ENCODE assay signal across 21 mouse cellular contexts in the genomic region with DNA sequence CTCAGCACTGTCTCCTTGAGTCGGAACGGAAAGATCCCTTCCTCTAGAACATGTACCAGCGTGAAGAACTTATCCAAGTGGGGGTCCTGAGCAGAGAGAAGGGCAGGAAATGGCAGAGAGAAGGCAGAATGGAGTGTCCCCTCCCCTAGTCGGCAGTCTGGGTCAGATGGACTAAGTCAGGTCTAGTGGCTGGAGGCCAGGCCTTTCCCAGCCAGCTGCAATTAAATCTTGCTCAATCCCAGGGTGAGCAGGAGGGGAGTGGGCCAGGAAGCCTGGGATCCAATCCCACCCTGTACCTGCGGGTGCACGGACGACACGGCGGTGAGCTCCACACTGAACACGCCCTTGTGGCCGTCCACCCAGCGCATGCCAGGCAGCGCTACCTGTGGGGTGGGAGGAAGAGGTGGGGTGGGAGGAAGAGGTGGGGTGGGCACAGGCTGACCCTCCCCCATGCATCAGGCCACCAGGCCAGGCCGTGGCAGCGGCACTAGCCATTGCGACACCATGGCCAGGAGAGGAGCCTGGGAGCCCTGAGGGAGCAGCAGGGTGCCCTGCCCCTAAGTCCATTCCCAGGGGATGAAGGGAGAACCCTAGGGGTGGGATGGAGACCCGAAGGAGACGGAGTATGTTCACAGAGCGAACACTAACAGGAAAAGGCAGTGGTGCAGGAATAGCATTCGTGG. TPM values are rescaled to one million over a fixed set of nuclear protein-coding genes. Genes with fewer than 3 reads are reported as not detected.
A peak's percentile ranks its signal among the peaks of the same experiment; 100 is the strongest.
DNase-seq lines count a peak whose midpoint lies in the region; ATAC-seq and TF ChIP-seq lines count a peak whose summit lies in the region.
"Had no signal": no experiment of that assay in that cellular context is flagged by ENCODE, and none has a peak within 500 bp of the region (broad histone marks: within the 10 kb centered on the region; RNA-seq: fewer than 3 reads in every experiment).

No protein-coding gene starts in this region.

- no peak for ATAC-seq in forebrain, embryonic 12.5 days (ENCODE audit: low FRiP score)
- no peak for ATAC-seq in forebrain, embryonic 15.5 days (replicated peaks)
- peak; percentile 14 for ATAC-seq in liver, embryonic 14.5 days (ENCODE audit: insufficient read depth)
- ATAC-seq: inflammation-experienced regulatory T-cells, adult 6 months had no signal

- no peak overlapping the region for H3K4me2 ChIP-seq in forebrain, embryonic 12.5 days
- H3K4me2 ChIP-seq in forebrain, embryonic 15.5 days (replicated peaks): no peak overlapping the region
- H3K4me2 ChIP-seq in liver, embryonic 14.5 days (ENCODE audit: low read depth): no peak overlapping the region
- H3K4me2 ChIP-seq: hindbrain, embryonic 13.5 days; lung, embryonic 15.5 days had no signal

- peaks cover 4% of the 10 kb centered on the region; the same call in 1 of the 2 replicates for H3K36me3 ChIP-seq in forebrain, embryonic 12.5 days (replicated peaks)
- H3K36me3 ChIP-seq in forebrain, embryonic 15.5 days: no peaks in the 10 kb centered on the region
- no peaks in the 10 kb centered on the region for H3K36me3 ChIP-seq in liver, embryonic 14.5 days (replicated peaks; ENCODE audit: control insufficient read depth, insufficient read depth, low read depth)

- peak; percentile 49 for DNase-seq in lung, postnatal 10 days
- DNase-seq in lung, postnatal 4 days: no peak
- DNase-seq in liver, embryonic 14.5 days (ENCODE audit: low read depth in 3 of 3, low spot score in 3 of 3): no peak
- no peak for DNase-seq in urinary bladder, adult 2 months (ENCODE audit: low spot score)
- DNase-seq in right cerebral cortex, adult 2 months (ENCODE audit: low spot score in 2 of 2): no peak
- DNase-seq: cerebellum, adult 2 months; gastrocnemius, postnatal 25 days; left cerebral cortex, postnatal 4 days; retina, postnatal 1 day; right cerebral cortex, postnatal 4 days; thymus, adult 2 months had no signal

- 89% methylated on average over 20 of the region's 20 CpGs for WGBS in forebrain, embryonic 12.5 days
- WGBS in forebrain, embryonic 15.5 days: 91% methylated on average over 20 of the region's 20 CpGs
- 73% methylated on average over 20 of the region's 20 CpGs for WGBS in liver, embryonic 14.5 days (ENCODE audit: insufficient replicate concordance)

- no peak for TF ChIP-seq CTCF in liver, embryonic 14.5 days (IDR thresholded peaks at IDR 0.05; ENCODE audit: low read depth)

- no peak for TF ChIP-seq EP300 in liver, embryonic 14.5 days (IDR thresholded peaks at IDR 0.05; ENCODE audit: low read depth)

- H3K27me3 ChIP-seq in forebrain, embryonic 12.5 days: no peaks in the 10 kb centered on the region
- H3K27me3 ChIP-seq in forebrain, embryonic 15.5 days: no peaks in the 10 kb centered on the region
- H3K27me3 ChIP-seq in liver, embryonic 14.5 days (ENCODE audit: control insufficient read depth, insufficient read depth, low read length): no peaks in the 10 kb centered on the region
- H3K27me3 ChIP-seq: CH12.LX; hindbrain, embryonic 13.5 days; lung, embryonic 15.5 days had no signal

- no peak overlapping the region for H3K27ac ChIP-seq in forebrain, embryonic 12.5 days
- H3K27ac ChIP-seq in forebrain, embryonic 15.5 days (replicated peaks): no peak overlapping the region
- no peak overlapping the region for H3K27ac ChIP-seq in liver, embryonic 14.5 days
- H3K27ac ChIP-seq: embryonic facial prominence, embryonic 10.5 days; heart, embryonic 10.5 days; hindbrain, embryonic 13.5 days; layer of hippocampus, adult 2 months; left cerebral cortex, adult 2 months; lung, embryonic 15.5 days had no signal

- H3K4me3 ChIP-seq in forebrain, embryonic 12.5 days (replicated peaks): no peak overlapping the region
- no peak overlapping the region for H3K4me3 ChIP-seq in forebrain, embryonic 15.5 days
- H3K4me3 ChIP-seq in liver, embryonic 14.5 days (ENCODE audit: insufficient read depth in 1 of 2, low read depth in 2 of 2, low read length in 2 of 2): no peak overlapping the region
- H3K4me3 ChIP-seq: embryonic facial prominence, embryonic 10.5 days; heart, embryonic 10.5 days; hindbrain, embryonic 13.5 days; layer of hippocampus, adult 2 months; left cerebral cortex, adult 2 months; lung, embryonic 15.5 days had no signal

- no peaks in the 10 kb centered on the region for H3K9me3 ChIP-seq in forebrain, embryonic 12.5 days
- H3K9me3 ChIP-seq in forebrain, embryonic 15.5 days: no peaks in the 10 kb centered on the region
- no peaks in the 10 kb centered on the region for H3K9me3 ChIP-seq in liver, embryonic 14.5 days (ENCODE audit: control insufficient read depth, low read length)
- H3K9me3 ChIP-seq: embryonic facial prominence, embryonic 10.5 days; heart, embryonic 10.5 days; hindbrain, embryonic 13.5 days; lung, embryonic 15.5 days had no signal

- H3K9ac ChIP-seq in forebrain, embryonic 12.5 days: 0 out of 2 replicates have a peak overlapping the region, but pooled peaks have one; percentile 7
- no peak overlapping the region for H3K9ac ChIP-seq in forebrain, embryonic 15.5 days (replicated peaks)
- H3K9ac ChIP-seq in liver, embryonic 14.5 days (replicated peaks): no peak overlapping the region
- H3K9ac ChIP-seq: hindbrain, embryonic 13.5 days; lung, embryonic 15.5 days had no signal

- no peaks in the 10 kb centered on the region for H3K4me1 ChIP-seq in forebrain, embryonic 12.5 days
- H3K4me1 ChIP-seq in forebrain, embryonic 15.5 days: no peaks in the 10 kb centered on the region
- H3K4me1 ChIP-seq in liver, embryonic 14.5 days (replicated peaks; ENCODE audit: control insufficient read depth in 2 of 2, insufficient read depth in 2 of 2, low read length in 1 of 2): peaks cover 0 to 7% of the 10 kb centered on the region in 2 experiments; a peak in 2 of 4 replicates
- H3K4me1 ChIP-seq: embryonic facial prominence, embryonic 10.5 days; heart, embryonic 10.5 days; hindbrain, embryonic 13.5 days had no signal

RNA-seq across cellular contexts. Expression of gene Angptl8, which starts 3.6 kb away (rescaled TPM):
- polyA plus RNA-seq in forebrain, embryonic 12.5 days (2016; fragmentation: Nextera tagmentation; extraction: Ambion mirVana): 0.45 TPM in 1 of 2 replicates, not detected in the other
- polyA plus RNA-seq in forebrain, embryonic 15.5 days (2015; fragmentation: Nextera tagmentation; extraction: Ambion mirVana): 0.27 and 0.51 TPM in 2 replicates
- polyA plus RNA-seq in liver, embryonic 14.5 days (2012; rRNA removed): 20.4 and 26.8 TPM in 2 replicates
- polyA plus RNA-seq in liver, embryonic 14.5 days (2014; fragmentation: Nextera tagmentation; extraction: Ambion mirVana): 19.6 and 20.3 TPM in 2 replicates
- polyA plus RNA-seq in urinary bladder, adult 2 months (2012; rRNA removed): 1.2 and 2.0 TPM in 2 replicates
- polyA plus RNA-seq: cerebellum, adult 2 months; inflammation-experienced regulatory T-cells, adult 6 months had no signal

RNA-seq across cellular contexts. Expression of gene Dock6, which starts 20.7 kb away (rescaled TPM):
- 17.5 and 18.9 TPM in 2 replicates for polyA plus RNA-seq in forebrain, embryonic 12.5 days (2016; fragmentation: Nextera tagmentation; extraction: Ambion mirVana)
- polyA plus RNA-seq in forebrain, embryonic 15.5 days (2015; fragmentation: Nextera tagmentation; extraction: Ambion mirVana): 10.4 and 12.3 TPM in 2 replicates
- polyA plus RNA-seq in liver, embryonic 14.5 days (2012; rRNA removed): 6.7 and 9.0 TPM in 2 replicates
- polyA plus RNA-seq in liver, embryonic 14.5 days (2014; fragmentation: Nextera tagmentation; extraction: Ambion mirVana): 2.1 and 3.4 TPM in 2 replicates
- 89.2 and 102 TPM in 2 replicates for polyA plus RNA-seq in urinary bladder, adult 2 months (2012; rRNA removed)

RNA-seq across cellular contexts. Expression of gene Kank2, which starts 33.2 kb away (rescaled TPM):
- polyA plus RNA-seq in forebrain, embryonic 12.5 days (2016; fragmentation: Nextera tagmentation; extraction: Ambion mirVana): 6.1 and 6.2 TPM in 2 replicates
- polyA plus RNA-seq in forebrain, embryonic 15.5 days (2015; fragmentation: Nextera tagmentation; extraction: Ambion mirVana): 2.9 and 3.7 TPM in 2 replicates
- 3.9 and 4.2 TPM in 2 replicates for polyA plus RNA-seq in liver, embryonic 14.5 days (2012; rRNA removed)
- polyA plus RNA-seq in liver, embryonic 14.5 days (2014; fragmentation: Nextera tagmentation; extraction: Ambion mirVana): 1.2 and 1.4 TPM in 2 replicates
- 44.6 and 77.0 TPM in 2 replicates for polyA plus RNA-seq in urinary bladder, adult 2 months (2012; rRNA removed)
- polyA plus RNA-seq: inflammation-experienced regulatory T-cells, adult 6 months had no signal
